Mouse (Mus musculus): ENCODE measurements at regions not wholly inside any gene's neighbourhood (a gene's known extent, or its start where the extent isn't known, plus 50 kb on each side); places are given as distances from the start of the nearest gene placed in this dataset.
A peak's percentile ranks its signal among the peaks of the same experiment; 100 is the strongest.

DNA sequence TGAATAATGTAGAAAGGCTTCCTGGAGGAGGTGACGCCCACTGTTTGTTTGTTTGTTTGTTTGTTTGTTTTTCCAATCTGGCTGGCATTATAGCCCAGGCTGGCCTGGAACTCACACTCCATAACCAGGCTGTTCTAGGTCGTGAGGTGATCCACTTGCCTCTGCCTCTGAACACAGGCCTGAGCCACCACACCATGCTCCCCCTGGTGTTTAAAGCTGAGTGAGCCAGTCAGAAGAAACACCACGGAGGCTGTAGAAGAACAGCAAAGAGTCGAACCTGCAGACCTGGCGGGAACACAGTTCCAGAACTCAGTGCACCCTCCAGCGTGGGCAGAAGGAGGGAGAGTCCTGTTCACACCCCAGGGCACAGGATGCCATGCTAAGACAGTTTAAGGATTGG lies 310.5 kb downstream of the Matn1 start:
- peak; percentile 31 to 71 for DNase-seq (ENCODE audit: inconsistent age in 2 of 2, low spot score in 1 of 2)

DNA sequence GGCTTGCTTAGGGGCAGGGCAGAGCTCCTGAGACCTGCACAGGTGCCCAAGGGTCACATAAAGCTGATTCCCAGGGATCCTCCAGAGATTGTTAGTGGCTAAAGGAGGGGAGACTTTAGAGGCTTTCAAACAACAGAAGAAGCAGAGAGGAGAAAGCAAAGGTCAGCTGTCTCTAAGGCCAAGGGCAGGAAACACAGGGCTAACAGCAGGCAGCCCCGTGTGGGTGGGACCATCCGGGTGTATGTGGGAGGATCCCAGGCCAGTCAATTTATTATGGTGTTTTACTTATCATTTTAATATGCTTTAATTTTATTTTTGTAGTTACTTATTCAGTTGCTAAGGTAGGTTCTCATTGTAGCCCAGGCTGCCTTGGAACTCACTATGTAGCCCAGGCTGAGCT lies 317.1 kb downstream of the Matn1 start:
- no peak for DNase-seq (ENCODE audit: inconsistent age in 2 of 2, low spot score in 1 of 2)

DNA sequence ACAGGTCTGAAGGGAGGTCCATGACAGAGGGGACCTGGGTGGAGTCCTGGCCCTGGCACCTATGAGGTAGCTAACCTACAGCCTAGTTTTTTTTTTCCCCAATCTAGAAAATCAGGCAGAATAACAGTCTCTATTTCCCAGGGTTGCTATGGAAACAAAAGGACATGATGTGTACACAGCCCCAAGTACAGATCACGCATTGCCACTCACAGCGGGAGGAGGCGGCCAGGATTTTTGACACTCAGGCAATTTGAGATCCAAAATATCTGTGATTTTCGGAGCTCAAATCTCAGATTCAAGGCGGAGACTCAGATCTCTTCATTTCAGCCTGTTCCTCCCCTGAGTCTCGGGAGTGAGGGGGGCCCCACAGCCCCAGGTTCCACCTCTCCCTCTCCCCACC lies 318.7 kb downstream of the Matn1 start:
- DNase-seq (ENCODE audit: inconsistent age in 2 of 2, low spot score in 1 of 2) = no peak

DNA sequence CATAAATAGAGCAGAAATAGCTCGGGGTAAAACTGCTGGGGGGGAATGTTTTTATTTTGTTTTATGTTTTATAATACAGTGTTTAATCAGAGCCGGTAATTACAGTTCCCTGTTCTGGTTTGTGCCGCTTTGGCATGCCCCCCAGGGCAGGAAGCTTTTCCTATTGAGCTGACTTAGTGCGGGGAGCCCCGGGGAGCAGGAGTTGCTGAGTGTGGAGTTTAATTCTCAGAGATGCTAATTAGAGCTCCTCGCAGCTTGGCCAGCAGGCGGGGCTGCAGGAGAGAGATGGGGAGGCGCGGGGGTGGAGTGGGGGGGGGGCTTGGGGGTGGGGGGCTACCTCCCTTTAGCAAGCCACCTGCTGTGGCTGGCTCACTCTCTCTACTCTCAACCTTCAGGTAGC lies 322.6 kb downstream of the Matn1 start:
- DNase-seq (ENCODE audit: inconsistent age in 2 of 2, low spot score in 1 of 2) = no peak

DNA sequence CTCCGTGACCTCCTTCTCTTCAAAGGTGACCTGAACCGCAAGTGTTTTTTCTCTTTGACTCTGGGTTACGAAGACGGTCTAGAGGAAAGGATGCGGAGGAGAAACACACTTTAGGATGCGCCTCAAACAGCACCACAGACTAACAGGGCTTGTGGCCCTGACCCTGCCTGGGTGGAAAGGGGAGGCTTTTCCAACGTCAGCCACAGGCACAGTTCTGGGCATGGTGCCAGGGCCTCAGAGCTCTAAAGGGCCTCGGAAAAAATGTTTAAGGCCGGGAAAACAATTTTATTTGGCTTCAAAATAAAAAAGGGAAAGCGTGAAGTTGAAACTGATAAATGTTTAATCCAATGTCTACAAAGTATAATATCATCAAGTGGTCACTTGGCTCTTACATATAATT lies 323.6 kb downstream of the Matn1 start:
- DNase-seq (ENCODE audit: inconsistent age in 2 of 2, low spot score in 1 of 2) = peak; percentile 88 to 92

DNA sequence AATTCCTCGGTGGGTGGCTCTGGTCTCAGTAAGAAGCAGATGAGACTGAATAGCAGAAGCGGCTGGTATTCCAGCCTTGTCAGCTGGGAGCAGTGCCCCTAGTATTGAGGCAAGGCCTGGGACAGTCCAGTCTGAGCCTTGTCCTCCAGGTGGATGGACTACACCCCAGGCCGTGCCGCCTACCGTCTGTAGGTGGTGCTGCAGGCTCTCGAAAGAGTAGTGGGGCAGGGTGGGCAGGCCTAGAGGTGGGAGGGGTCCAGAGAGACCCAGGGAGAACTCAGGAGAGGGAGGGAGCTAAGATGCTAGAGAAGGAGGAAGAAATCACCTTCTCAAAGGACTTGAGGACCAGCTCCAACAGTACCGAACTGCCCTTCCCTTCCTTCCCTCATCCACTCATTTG lies 326.0 kb downstream of the Matn1 start:
- DNase-seq (ENCODE audit: inconsistent age in 2 of 2, low spot score in 1 of 2) = no peak

DNA sequence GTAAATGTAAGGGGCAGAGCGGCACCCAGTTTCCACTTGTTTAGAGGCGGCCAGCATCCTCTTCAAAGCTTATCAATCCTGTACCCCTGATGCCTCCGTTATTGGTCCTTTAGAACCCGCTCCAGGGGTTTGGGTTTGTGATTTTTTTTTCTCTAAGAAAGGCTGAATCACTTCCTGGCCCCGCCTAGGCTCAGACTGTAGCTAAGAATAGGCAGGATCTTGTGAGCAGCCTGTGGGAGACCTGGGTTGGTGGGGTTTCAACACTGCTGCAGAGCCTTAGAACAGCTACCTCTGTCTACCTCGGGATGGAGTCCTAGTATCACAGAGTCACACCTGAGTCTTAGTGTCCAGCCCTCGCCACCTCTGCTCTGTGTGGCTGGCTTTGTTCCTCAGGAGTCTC lies 327.9 kb downstream of the Matn1 start:
- no peak for DNase-seq (ENCODE audit: inconsistent age in 2 of 2, low spot score in 1 of 2)

DNA sequence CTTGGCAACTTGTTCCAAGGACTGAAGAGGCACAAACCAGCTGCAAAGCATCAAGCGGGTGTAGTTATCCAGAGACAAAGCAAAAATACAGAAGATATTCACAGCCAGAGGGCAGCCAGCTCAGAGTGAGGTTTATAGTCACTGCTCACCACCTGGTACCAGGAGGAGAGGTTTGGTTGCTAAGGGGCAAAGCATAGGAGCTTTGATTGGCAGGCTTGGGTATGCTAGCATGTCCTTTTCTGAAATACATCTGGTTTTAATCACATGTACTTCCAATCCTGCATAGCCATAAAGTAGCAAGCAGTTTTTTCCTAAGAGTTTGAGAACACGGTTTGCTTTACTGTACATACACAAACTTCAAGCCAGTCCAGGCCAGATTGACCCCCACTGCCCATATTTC lies 349.4 kb downstream of the Matn1 start:
- DNase-seq (ENCODE audit: inconsistent age in 2 of 2, low spot score in 1 of 2) = no peak

DNA sequence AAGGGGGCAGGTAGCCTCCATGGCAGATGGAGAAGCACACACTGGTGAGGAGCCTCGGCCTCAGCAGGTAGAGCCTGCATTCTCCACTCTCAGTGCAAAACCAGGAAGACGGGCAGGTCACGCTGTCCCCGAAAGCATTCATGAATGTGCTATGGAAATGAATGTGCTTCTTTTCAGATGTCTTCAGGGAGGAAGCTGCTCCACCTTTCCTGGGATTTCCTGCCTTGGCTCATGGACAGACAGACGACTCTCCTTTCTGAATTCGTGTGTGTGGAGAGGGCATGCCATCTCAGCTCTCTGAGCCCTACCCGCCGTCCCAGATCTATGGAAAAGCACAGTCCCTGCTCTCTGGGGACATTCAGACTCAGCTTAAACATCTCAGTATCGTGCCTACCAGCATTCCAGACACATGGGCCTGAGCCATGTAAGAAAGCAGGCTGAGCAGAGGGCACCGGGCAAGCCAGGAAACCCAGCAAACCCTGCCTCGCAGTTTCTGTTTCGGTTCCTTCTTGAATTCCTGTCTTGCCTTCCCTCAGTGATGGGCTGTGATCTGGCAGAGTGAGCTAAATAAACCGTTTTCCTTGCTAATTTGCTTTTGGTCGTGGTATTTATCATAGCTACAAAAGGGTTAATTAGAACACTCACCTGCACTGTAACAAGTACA lies 354.0 kb downstream of the Matn1 start:
- peak in 1 of 2 experiments; percentile 50 for DNase-seq (ENCODE audit: inconsistent age in 2 of 2, low spot score in 1 of 2)

DNA sequence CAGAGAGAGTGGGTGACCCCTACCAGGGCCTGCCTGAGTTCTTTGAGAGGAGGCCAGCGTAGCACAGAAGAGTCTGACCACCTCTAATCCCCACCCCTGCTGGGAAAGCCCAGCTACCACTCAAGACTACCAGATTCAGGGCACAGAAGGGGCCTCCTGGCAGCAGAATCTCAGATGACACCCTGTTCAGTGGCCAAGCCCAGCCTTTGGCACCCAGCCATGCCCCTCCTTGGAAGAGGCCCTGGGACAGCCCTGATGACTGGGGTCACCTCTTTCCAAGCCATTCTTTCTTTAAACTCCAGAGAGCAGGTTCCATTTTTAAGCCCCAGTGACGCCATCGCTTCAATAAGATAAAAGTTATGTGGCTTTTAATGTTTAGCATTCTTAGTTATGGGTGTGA lies 359.8 kb downstream of the Matn1 start:
- DNase-seq (ENCODE audit: inconsistent age in 2 of 2, low spot score in 1 of 2) = no peak

DNA sequence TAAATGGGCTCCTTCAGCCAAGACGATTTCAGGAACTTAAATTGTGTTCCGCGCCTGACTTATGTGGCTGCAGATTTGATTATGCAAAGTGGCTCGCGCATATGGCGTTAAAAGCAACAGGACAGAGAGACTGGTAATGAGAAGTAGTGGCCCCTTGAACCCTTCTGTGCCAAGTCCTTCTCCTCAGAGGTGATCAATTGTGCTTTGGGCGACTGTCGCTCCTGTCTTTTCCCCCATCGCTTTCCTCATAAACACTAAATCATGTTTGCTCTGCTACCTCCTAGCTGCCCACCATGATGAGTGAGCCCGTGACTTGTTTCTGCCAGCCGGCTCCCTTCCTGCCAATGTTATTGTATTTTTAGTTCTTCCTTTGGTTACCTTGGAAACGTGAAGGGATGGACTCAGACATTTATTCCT lies 360.2 kb downstream of the Matn1 start:
- no peak for DNase-seq (ENCODE audit: inconsistent age in 2 of 2, low spot score in 1 of 2)

DNA sequence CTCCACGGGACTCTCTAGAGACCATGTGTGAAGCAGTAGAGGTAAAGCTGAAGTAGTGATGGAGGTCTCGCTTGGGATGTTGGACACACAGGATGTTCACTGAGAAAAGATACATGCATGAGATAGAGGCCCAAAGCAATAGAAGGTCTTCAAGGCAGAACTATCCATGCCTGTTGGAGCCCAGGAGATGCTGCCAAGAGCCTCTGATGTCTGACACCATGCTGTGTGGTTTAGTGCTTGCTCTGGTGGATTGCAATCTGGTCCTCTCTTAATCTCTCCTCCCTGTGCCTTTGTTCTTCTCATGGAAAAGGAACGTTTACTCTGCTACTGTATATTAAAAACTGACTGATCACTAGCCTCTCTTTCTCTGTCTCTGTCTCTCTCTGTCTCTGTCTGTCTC lies 370.0 kb downstream of the Matn1 start:
- no peak for DNase-seq (ENCODE audit: inconsistent age in 2 of 2, low spot score in 1 of 2)

DNA sequence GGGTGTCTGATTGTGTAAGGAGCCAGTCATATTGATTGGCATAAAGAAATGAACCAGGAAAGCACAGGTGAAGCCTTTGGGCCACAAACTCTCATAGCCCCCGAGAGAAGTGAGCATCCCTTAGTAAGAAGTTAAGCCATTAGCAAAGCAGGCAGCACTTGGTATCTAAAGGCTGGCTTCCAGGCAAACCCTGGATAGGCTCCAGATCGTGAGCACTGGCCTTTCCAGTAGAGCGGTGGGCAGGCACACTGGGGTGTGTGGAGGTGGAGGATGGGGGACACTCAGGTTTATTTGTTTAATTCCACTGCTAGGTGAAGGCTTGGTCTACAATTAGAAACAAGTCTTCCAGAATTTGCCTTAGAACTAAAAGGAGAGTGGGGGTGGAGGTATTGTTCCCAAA lies 371.9 kb downstream of the Matn1 start:
- DNase-seq (ENCODE audit: inconsistent age in 2 of 2, low spot score in 1 of 2) = no peak

DNA sequence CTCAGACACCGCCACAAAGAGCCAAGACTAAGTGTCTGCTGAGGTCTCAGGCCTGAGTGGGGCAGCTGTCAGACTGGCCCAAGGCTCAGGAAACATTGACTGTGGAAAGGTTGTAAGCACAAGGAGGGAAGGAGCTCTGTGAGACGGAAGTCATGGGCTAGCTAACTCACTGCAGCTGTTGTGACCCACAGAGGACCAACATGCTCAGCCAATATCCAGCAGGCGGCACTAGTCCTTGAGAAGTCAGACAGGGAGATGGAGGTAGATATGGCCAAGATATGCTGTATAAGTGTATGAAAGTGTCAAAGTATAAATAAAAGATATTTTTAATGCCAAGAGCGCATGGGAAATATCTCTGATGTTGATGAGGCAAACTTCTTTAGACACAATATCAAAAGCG lies 378.1 kb downstream of the Matn1 start:
- DNase-seq (ENCODE audit: inconsistent age in 2 of 2, low spot score in 1 of 2) = no peak

DNA sequence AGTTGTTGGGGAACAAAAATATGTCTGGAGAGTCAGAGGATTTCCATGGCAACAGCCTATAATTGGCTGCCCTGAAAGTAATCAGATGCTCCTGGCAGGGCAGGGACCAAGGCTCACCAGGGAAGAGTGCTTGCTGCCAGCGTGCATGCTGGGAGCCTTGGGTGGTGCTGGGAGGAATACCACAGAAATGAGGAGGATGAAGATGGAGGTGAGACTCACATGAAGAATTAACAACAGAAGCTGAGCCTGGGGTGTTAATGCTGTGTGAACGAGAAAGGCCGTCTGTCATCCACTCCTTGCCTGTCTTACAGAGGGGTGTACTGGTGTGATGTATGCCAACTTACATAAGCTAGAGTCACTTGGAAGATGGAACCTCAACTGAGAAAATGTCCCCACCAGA lies 380.3 kb downstream of the Matn1 start:
- DNase-seq (ENCODE audit: inconsistent age in 2 of 2, low spot score in 1 of 2) = no peak

DNA sequence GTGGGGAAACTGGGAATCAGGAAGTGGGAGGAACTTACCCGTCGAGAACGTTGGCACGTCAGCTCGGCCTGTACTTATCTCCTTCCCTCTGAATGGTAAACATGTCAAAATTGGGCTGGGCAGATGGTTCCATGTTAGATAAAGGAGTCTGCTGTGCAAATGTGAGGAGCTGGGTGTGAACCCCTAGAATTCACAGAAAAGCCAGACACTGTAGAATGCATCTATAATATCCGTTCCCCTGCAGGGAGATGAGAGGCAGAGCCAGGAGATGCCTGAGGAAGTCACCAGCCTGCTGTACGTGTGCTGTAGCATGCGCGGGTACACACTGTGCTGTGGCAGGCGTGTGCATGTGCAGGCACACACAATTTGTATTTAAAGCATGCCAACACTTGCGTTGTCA lies 381.0 kb downstream of the Matn1 start:
- no peak for DNase-seq (ENCODE audit: inconsistent age in 2 of 2, low spot score in 1 of 2)

DNA sequence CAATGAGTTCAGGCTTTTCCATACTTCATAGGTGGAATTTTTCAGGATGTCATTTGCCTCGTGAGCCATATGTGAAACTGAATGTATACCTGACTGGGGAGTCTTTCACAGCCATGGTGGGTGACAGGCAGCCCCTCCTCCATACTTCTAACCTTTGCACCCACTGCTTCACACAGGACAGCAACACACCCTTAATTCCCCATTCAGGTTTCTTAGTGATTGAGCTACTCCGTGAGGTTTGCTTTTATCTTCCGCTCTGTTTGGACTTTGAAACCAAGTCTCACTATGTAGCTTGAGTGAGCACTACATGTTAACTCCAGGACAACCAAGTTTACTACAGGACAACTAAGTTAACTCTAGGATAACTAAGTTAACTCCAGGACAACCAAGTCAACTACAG lies 381.4 kb downstream of the Matn1 start:
- no peak for DNase-seq (ENCODE audit: inconsistent age in 2 of 2, low spot score in 1 of 2)

DNA sequence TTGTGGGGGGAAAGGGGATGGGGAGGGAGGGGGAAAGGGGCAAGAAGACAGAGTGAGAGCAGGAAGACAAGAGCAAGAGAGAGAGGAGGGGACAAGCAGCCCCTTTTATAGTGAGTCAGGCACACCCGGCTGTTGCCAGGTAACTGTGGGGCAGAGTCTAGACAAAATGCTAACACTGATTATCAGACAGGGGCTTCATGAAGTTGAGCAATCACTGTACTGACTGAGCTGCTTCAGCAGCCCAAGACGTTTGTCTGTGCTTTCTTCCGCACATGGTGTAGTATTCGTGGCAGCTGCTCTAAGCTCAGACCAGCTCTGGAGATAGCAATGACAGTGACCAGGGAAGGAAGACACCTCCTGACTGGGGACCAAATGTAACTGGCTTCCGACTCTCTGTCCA lies 385.2 kb downstream of the Matn1 start:
- DNase-seq (ENCODE audit: inconsistent age in 2 of 2, low spot score in 1 of 2) = no peak

DNA sequence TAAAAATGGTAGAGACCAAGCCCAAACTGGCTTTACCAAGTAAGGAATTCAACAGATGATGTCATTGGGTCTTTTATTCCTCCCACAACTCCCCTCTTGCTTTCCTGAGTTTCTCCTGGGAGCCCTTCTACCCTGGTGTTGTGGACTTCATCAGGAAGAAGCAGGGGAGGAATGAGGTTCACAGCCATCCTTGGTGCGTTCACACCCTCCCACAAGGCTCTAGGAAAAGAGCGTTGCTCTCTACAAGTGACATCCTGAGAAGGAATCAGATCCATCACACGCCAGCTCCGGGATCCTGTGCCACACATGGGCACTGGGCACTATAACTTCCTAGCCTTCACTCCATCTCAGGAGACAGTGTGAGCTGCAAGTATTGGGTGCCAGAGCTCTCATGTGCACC lies 387.5 kb downstream of the Matn1 start:
- DNase-seq (ENCODE audit: inconsistent age in 2 of 2, low spot score in 1 of 2) = no peak

DNA sequence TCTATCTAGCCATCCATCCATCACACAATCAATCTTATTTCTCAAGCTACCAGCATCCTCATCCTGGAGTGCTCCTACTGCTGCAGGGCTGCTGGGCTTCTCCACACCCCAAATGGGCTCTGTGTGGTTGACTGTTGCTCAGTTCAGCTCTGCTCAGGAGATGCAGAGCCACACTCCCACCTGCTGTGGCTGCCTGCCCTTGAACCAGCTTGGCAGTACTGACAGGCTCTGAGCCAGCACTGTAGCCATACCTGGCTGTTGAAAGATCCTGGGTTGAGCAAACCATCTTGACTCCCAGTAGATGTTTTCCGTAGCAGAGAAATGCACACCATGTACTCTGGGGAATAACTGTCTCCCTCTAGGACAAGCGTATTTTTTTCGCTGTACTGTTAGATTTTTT lies 392.6 kb downstream of the Matn1 start:
- DNase-seq (ENCODE audit: inconsistent age in 2 of 2, low spot score in 1 of 2) = no peak

DNA sequence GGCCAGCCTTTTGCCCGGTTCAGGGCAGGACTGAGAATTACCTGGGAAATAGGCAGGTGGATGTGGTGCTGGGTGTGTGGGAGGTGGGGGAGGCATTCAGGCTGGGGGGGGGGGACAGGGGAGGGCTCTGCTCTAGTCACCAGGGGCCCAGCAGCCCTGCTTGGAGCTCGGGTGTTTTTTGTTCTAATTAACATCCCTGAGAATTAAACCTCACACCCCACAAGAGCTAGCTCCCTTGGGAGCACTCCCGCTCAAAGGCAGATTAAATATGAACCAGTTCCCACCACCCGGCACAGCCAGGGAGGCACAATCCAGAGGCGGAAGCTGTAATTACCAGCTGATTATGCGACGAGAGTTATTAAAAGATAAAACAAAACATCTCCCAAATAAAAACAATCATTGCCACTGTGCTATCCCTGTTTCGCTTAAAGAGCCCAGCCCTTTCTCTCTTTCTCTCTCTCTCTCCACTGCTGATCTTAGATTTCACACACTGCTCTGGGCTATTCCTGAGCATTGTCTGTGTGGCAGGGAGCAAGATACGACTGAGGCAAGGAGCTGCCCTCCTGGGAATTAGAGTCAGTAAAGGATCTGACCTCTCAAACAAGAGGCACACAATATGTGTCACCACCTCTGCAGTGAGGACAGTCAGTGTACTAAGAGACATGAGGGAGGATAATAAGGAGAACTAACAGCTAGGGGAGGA lies 397.0 kb downstream of the Matn1 start:
- DNase-seq (ENCODE audit: inconsistent age in 2 of 2, low spot score in 1 of 2) = no peak

DNA sequence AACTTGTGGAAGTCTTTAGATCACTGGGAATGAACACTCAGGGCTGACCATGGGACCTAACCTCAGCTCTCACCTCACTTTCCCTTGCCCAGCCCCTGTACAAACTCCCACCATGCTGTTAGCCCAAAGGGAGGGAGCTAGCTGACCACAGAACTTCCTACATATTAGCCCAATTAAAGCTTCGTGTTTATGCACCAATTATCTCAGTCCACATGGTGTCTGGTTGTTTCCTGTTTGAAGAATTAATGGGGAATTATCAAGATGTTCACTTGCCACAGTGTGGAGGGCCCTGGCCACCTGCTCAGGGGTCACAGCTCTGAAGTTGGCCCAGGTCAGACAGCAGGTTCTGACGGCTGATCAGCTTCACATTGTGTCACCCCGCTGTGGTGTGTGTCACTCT lies 402.5 kb downstream of the Matn1 start:
- DNase-seq (ENCODE audit: inconsistent age in 2 of 2, low spot score in 1 of 2) = no peak

DNA sequence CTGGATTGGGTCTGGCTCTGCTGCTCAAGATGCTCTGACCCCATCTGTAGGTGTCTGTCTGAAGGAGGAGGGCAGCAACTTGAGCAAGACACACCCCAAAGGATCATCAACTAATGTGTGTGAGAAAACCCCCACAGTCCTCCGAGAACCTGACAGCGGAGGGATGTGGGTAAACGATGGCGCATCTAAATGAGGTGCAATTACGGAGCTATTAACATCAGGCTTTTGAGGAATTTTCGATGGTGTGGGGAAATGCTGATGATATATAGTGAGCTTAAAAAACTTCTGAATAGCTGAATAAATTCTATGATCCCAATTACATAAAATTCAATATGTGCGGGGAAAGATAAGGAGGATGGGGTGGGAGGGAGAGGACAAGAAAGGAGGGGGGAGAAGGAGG lies 406.1 kb downstream of the Matn1 start:
- no peak for DNase-seq (ENCODE audit: inconsistent age in 2 of 2, low spot score in 1 of 2)
